Mouse (Mus musculus) heart, adult 18-20 months (tissue): ENCODE results near the gene Gnaq. TPM values are rescaled to one million over a fixed set of nuclear protein-coding genes. Genes with fewer than 3 reads are reported as not detected.
"Not testable (repeated sequence)": the region's sequence is repeated elsewhere in the genome, so short reads cannot be mapped to it uniquely, and the experiment has no call there.

Experiments used
- DNase-seq, 2 experiments: peaks; one replicate each; pipeline ENCODE4 v3.0.0; 2021 to 2022; ENCODE audit warnings: mixed read lengths in 1 of 2
- total RNA-seq, 2 experiments: library from RNA; stranded (reverse); gene quantifications; 2 replicates each; pipeline ENCODE4 v1.2.3; 2021

The Gnaq gene
- total RNA-seq, 2 experiments from 2014 or later, result 22.3 to 23.9 TPM

DNA sequence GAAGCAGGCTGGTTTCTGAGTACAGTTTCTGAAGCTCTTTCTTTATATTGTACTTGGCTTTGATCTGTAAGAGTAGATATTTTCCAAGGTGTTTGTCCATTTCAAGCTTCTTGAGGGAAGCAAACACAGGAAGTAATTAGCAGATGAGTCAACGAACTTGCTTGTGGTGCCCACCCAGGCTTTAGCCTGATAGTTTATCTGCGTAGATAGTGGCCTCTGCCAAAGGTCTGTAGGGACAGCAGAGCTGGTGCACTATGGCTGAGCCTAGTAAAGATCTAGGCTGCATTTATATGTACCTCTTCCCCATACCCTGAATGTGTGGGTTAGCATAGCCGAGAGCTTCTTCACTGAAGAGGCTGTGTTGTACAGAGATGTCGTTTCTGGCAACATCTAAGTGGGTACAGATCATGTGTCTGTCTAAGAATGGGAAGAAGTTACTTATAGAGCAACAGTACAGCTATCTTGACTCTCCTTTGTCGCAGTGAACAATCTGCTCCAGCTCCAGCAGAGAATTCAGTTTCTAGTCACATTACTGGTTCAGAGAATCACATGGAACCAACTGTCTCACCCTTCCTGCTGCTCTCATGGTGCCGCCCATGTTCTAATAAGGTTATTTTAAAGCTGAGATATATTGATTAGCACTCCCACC lies 127.3 kb downstream of the Gnaq start:
- DNase-seq, result no peak

DNA sequence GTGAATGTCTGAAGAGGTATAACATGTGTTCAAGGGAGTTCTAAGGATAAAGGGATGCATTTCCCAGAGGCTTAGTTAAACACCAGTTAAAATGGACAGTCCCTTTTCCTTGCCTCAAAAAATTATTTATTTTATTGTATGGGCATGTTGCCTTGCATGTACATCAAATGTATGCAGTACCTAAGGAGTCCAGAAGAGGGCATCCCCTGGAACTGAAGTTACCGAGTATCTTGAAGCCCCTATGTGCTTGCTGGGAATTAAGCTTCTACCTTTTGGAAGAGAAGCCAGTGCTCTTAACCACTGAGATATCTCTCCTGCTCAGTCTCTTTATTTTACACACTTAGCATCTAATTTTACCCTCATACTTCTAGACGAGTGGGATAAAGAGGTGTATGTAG lies 127.8 kb downstream of the Gnaq start:
- no peak for DNase-seq

DNA sequence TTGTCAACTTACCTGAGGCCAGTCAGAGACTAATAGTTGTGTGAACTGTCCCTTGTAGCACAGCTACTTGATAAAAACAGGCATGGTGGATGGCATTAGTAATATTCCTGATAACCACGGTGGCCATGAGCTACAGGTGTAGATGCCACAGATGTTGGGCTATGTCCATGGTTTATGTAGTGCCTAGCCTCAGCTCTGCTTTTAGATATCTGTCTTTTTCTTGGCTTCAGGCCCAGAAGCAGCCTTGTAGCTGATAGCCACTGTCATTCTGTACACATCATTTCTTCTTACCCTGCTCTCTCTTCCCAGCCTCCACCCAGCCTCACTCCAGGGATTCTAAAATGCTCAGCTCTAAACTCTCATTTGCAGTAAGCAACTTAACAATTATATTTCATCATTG lies 128.3 kb downstream of the Gnaq start:
- DNase-seq, result peak in 1 of 2 experiments; percentile 17

DNA sequence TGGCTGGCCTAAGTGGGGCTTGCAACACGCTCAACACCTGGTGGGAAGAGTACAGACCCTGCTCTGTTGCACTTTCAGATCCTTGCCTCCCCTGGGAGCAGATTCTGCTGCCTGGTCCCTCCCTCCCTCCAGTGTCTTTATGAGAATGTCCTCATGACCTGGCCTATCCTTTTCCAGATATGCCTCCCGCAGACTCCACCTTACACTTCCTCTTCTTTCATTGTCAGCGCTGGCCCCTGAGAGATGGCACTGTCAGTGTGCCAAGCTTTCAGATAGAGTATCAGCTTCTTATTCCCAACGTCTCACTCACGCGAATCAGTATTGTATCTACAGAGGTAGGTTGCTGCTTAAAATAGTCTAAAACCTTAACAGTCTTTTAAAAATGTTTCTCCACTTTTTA lies 129.0 kb downstream of the Gnaq start:
- DNase-seq, result peak in 1 of 2 experiments; percentile 37

DNA sequence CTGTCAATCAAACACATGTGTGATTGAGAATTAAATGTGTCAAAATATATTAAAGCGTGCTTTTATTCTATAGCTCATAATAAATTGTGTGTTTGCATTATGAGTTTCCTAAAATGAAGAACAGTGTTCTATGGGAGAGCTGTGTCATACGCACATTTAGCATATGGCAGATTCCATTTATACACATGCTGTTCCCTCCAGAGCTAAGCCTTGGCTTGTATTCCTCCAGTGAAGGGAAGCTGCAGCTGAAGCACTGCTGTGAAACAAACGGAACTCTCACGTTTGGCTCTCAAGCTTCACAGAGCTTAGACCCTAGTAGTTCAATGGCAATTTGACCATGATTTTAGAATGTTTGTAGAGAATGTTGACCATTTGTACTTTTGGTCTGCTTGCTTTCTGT lies 129.7 kb downstream of the Gnaq start:
- DNase-seq, result no peak

DNA sequence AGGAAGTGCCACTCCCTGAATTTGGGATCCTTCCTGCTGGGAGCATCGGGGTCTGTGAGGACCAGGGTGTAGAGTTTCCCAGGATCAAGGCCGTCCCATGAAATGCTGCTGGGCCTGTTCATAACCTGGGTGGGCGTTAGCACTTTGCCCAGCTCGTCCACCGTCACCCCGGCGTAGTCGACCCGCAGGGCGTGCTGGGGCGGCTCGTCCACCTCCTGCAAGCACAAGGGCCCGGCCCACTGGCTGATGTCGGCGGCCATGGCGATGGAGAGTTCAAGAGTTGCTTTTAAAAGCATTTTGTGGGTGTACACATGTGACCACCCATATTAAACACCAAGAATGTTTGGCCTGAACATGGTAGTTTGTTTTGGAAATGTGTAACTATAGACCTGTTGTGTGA lies 134.7 kb downstream of the Gnaq start:
- not testable (repeated sequence) for DNase-seq

DNA sequence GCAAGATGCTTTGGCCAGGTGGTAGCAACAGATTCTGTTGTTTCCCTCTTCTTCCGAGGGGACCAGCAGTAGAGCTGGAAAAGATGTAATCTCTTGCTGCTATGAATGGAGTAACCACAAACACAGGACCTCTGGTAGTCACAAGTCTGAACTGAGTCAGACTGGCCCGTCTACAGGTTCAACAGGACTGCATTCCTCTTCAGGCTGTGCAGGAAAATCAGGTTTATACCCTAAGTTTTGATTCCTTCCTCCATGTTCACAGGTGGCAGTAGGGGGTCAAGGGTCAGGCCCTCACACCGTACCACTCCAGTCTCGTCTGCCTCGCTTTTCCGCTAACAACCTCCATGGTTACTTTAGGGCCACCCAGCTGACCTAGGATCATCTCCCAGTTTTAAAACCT lies 137.6 kb downstream of the Gnaq start:
- no peak for DNase-seq

DNA sequence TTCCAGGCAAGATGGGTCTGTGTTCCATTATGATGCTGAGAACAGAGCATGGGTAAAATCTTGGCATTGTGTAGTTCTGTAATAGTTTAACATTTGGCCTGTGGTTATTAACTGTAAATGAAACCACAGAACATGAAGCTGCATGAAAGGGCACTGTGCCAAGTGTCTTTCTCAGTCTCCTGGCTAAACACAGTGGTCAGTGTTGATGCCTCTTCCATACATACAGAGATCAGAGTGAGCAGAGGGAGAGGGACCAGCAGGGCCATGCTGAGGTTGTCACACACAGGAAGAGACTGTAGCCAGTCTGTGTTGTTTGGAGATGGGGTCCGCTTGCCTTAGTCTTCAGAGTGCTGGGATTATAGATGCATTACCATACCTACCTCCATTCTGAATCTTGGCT lies 138.4 kb downstream of the Gnaq start:
- DNase-seq, result no peak

DNA sequence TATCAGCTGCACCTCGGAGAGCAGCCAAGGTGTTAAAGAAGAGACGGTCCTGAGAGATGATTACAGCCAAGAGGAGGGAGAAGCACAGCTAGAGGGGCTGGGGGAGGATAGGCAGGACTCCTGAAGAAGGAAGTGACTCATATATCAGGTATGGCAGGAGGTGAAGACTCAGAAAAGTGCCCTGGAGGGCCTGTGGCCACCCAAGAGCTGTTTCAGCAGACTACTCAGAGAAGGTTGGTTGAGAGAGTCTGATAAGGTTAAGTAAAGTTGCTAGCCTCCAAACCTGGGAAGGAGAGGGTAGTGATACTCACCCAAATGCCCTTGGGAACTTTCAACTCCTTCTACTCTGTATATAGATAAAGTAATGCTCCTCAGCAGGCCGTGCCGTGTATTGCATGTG lies 140.4 kb downstream of the Gnaq start:
- DNase-seq, result no peak

DNA sequence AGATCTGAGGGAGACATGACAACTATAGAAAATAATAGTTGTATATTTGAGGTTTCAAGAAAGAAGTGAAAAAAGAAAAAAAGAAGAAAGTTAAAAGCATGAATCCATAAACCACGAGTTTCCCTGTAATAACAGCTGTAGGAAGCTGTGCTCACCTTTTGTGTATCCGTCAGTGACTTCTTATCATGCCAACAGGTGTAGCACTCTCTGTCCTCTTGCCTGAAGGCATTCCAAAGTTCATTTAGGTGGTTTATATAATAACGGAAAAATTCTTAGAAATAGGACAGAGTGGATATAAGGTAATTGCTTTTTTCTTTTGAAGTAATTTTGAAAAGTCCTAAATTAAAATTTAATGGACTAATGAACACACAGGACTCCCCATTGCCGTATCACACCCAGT lies 147.6 kb downstream of the Gnaq start:
- DNase-seq, result no peak

DNA sequence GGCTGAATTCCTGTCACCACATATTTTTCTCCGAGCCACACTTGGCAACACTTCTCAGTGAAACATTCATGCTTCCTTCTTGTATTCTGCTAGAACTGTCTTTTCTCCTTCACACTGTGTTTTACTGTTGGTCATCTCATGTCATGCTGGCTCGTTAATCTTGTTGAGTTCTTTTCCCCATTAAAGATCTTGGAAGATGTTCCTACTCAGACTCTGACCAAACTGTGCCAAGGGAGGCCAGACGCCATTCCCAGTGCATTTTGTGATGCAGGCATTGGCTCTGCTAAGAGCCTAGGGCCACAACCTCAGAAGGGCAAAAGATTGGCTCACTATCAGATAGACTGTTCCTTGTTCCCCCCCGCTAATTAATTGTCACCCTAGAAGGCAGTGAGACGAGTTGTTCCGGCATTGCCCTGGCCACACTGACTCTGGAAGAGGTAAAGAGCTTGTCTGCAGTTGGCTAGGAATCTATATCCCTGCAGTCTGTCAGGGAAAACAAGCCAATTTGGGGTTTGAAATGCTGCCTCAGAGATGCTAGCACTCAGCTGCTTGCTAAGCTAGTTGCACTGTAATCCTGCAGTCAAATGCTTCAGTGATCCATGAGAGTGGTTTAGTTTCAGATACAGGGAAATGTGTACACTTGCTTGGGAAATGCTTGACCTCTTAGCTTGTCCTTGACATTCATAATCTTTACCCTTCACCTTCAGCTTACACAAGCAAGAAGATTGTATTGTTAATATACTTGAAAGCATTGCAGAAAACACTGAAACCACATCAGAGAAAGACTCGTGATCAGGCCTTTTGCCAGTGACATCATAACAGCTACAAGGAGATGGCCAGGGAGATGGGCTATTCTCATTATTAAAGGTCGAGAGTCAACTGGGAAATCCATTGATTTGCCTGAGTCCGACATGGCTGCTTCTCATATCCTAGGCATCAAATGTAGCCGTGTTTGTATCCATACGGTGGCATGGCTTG lies 152.7 kb downstream of the Gnaq start:
- DNase-seq, result peak in 1 of 2 experiments; percentile 10

DNA sequence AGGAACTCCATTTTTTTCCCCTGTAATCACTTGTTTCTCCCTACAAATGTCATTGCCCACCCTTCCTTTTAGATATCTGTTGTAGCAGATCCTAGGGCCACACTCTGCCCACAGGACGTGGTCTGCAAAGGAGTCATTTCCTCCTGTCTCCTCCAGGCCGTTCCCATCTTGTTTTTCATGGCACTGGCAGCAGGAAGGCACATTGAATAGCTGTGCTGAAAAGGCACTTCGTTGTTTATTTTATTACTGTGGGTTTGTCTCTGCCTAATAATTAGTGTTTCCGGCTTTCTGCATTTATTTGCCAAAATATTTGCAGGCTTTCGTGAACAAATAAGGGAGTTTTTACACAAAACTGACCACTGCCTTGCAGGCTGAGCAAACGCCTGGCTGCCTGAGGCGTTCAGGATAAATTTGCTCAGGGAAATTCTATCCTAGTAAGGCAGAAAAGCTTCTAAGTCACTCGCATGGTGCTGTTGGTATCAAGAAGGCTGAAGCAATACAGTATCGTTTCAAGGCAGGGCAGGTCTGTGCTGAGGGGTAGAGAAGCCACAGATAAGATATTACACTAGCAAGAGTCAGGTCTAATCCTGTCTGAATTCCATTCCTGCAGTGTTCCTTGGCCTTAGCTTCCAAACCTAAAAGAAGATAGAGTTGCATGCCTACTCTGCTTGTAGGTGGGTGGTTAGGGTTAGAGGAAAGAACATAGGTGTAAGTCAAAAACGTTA lies 154.0 kb downstream of the Gnaq start:
- peak; percentile 42 to 49 for DNase-seq

DNA sequence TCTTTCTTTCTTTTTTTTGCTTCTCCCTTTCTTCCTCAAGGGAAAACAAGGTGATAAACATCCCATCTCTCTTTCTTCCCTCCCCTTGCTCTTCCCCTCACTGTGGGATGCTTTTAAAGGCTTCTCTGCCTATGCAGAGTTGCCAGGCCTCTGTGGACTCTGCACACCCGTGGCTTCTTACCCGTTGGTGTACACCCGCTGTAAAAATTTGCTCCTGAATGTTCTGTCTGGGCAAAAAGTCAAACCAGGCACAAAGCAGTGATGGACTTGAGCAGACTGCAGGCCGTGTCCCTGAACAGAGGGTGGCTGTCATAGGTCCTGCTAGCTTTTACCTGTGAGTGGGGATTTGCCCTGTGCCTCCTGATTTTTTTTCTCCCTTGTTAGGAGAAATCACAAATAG lies 154.7 kb downstream of the Gnaq start:
- DNase-seq, result no peak

DNA sequence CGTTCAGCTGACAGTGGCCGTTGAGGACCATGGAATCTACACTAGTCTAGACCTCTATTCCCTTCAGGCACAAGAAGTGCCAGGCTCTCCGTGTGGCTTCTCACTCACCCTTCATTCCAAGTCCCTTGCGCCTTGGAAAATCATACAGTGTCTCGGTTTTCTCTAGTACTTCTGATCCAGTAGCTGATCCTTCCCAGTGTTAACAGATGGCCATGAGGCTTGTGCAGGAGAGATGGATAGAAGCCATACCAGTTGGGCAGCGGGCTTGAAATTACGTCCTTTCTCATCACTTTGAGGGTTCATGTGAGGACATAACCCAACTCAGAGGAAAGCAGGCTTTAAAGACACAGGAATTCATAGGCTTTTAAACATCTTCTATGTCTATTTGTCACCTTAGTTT lies 155.3 kb downstream of the Gnaq start:
- no peak for DNase-seq

DNA sequence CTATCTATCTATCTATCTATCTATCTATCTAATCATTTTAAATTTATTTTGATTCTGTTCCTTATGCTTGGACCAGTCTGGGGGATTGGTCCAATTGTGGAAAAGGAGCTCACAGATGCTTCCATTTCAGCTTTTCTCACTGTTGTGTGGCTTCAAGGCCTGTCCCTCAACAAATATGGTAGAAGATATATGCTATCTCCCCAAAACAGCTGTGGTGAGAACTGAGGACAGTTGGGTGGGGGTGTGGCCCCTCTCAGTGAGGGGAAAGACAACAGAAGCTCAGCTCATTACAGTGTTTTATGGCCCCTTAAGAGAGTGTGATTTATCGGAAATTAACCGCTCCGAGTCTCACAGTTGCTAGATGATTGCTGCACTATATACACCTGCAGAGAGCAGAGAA lies 158.5 kb downstream of the Gnaq start:
- no peak for DNase-seq

DNA sequence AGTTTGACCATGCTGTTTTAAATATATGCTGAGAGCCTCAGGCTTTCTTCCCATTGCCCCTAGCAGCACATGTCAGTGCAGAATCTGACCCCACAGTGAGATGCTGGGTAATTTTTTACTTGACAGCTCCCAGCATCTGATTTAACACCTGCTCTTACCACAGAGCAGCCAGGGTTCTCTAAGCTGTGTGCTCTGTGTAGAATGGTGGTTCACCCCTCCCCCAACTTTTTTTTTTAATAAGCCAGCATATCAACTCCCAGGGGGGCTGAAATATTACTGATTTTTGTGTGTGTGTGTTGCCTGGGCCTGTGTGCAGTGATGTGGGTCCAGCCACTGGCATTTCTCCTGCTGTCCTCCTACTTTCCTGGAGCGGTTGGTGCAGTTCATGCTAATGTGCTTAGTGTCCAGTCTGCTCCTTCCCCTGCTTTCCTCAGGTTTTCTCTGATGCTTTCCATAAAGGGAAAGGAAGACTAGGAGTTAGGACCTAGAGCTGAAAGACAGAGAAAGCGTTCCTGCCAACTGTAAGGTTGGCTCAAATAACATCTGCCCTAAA lies 159.5 kb downstream of the Gnaq start:
- DNase-seq, result no peak

DNA sequence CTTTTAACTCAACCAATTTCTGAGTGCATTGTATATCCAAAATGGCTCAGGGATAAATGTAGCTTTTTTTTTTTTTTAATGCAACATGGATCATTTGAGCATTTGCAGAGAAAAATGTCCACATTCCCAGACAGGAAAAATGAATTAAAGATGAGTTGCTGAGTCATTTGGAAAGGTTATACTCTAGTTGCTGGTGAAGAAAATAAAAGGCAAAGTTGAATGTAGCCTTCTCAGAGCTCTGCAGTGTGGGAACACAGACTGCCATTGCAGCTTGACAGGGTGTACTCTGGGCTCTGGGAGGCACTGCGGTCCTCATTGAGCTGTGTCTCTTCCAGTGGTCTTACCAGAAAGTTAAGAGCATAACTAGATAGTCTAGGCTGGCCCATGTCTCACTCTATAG lies 160.3 kb downstream of the Gnaq start:
- DNase-seq, result no peak

DNA sequence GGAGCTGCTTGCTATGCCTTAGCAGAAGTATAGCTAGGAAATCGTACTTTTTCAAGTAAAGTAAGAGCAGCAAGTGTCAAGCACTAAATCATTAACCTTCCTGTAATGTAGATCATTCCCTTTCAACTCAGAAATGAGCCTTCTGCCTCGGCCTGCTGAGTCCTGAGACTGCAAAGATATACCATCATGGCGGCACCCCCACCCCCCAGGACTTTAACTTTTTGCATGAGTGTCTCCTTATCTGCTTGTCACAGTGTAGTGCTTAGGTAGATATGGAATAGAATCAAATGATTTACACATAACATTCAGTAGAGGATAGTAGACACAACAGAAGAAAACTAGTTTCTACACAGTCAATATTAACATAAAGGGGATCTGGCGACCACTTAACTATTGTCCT lies 167.8 kb downstream of the Gnaq start:
- DNase-seq, result no peak

DNA sequence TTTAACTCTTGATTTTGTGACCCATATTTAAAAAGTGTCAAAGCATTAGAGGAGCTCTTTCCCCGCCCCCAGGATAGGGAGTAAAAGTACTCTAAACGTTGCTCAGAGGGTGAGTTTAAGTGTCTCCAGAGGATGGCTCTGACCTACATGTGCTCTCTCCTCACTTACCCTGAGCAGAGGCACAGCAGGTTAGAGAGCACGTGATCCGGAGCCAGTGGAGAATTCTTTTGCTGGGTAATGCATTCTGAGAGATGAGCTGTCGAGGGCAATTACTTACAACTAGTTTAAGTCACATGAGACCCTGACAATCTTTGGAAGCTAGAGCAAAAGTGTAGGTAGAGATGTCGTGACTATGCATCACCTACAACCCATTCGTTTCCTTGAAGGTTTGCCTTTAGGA lies 168.7 kb downstream of the Gnaq start:
- no peak for DNase-seq

DNA sequence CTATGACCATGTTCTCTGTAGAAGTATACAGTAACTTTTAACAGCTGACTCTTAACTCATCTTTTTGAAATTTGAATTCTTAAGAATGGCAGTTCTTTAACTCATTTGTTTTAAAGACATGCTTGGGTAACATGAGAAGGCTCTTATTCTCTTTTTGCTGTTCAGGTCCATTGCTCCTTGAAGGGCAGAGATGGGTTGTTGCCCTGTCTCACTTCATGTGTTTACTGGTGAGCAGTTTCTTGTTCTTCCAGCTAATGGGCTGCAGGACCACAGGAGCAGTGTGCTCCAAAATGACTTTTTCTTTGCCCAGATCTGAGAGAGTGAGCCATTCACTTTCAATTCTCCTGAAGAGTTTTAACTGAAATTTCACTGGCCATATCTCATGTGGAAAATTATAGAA lies 176.4 kb downstream of the Gnaq start:
- DNase-seq, result no peak

DNA sequence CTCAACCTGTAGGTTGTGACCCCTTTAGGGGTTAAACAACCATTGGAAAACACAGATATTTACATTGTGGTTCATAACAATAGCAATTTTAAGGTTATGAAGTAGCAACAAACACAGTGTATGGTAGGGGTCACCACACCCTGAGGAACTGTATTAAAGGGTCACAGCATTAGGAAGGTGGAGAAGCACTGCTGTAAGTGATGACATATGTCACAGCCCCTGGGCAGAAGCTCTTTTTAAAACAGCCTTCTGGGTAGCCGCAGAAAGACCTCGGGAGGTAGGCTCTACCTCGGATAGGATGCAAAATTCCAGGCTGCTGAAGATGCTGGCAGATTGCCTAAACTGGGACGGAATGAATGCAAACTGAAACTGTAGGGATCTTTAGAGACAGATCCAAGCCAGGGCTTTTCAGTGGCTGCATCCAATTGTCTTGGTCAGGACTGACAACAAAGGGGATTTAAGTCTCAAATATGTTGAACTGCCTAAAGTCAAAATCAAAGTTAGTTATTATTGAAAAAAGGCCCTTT lies 181.7 kb downstream of the Gnaq start:
- peak in 1 of 2 experiments; percentile 37 for DNase-seq

DNA sequence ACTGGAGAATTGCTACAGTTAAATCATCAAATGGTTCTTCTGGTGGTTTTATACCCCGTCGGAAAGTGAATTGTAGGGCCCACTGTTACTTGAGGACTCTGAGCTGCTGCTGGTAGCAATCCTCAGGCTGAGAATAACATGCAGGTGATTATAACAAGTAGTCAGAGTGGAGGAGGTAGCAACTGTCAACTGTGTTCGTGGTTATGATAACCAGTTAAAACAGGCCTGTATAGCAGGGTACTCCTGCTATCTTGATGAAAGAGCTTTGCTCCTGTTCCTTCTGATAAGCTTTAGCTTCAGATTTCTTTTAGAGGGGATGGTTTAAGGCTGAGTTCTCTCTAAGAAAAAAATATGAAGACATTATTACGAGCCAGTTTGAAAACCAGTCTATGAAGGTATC lies 182.9 kb downstream of the Gnaq start:
- DNase-seq, result no peak
